Mouse (Mus musculus): ENCODE data around the gene Hspb1.

GRCm38 (mm10) chr5:135917327-135918058, 29.8 kb downstream of the Hspb1 start:
- TF ChIP-seq TAL1 (IDR thresholded peaks at IDR 0.05; ENCODE audit: low read length) (no peak), GATA1 (IDR thresholded peaks at IDR 0.05; ENCODE audit: low read length) (no peak)
